Mouse (Mus musculus): Measurements from ENCODE around the gene Ppp1r15b. TPM values are rescaled to one million over a fixed set of nuclear protein-coding genes. Genes with fewer than 3 reads are reported as not detected.

Ppp1r15b gene
- polyA plus RNA-seq, 1 experiment from 2014 or later: 48.0 TPM

DNA sequence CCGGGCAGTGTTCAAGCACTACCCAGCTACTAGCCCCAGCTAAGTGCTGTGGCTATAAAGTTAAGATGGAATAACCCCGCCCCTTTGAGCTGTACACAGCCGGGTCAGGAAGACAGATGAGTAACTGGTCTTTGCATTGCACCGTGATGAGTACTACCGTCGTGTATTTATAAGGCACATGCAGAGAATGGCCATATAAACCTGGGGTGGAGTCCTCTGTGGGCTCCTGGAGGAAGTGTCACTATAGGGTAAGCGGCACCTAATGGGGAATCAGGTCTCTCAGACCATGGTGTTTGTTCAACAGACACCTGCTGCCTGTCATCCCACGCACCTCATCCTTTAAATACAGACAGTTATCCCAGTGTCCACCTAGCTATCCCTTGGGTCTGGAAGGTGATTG is 32.0 kb downstream of the Ppp1r15b start:
- Histone ChIP-seq H3K4me2 (ENCODE audit: low read depth, low read length) (peak overlapping the region; percentile 93), H3K27ac (ENCODE audit: low read length) (peak overlapping the region; percentile 89), H3K4me3 (ENCODE audit: low read length) (peak overlapping the region; percentile 67)

DNA sequence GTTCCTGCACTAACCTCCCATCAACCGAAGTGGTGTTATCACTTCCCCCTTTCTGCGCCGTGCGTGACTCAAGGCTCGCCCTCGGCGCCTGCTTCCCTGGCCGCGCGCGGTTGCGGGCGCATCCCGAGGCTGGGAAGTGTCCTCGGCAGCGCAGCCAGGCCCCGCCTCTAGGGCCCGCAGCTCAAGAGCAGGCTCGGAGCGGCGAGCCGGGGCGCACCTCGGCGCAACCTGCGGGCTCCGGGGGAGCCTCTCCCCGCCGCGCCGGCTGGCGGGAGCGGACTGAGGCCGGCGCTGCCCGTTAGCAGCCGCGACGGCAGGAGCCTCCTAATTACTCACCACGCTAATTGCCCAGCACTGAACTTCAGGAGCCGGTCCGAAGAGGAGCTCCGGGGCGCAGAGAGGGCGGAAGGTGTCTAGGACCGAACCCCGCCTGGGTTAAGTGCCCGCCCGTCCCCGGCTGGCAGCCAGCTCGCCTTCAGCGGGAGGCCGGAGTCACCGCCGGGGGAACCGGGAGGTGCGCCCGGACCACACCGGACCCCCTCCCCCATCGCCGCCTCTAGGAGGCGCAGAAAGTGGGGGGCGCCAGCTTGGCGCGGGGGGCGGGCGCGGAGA is 33.0 kb downstream of the Ppp1r15b start, which contains the start of gene Plekha6:
Gene Plekha6, plus strand, starts transcription at position 391 of the 612 bp plus-strand sequence.
- Histone ChIP-seq H3K4me1 (ENCODE audit: control insufficient read depth, insufficient read depth, low read length) (peaks cover 20% of the 10 kb centered on the region), H3K4me2 (ENCODE audit: low read depth, low read length) (peak within 1 kb of the TSS; percentile 93), H3K36me3 (ENCODE audit: control insufficient read depth, insufficient read depth, low read length) (no peaks in the 10 kb centered on the region), H3K9me3 (ENCODE audit: control insufficient read depth, low read length) (no peaks in the 10 kb centered on the region), H3K27ac (ENCODE audit: low read length) (peak within 1 kb of the TSS; percentile 89), H3K4me3 (ENCODE audit: low read length) (peak within 1 kb of the TSS; percentile 67), H3K9ac (ENCODE audit: low read depth, low read length) (peak within 1 kb of the TSS; percentile 78), H3K27me3 (replicated peaks; ENCODE audit: control insufficient read depth, insufficient read depth, low read length) (peaks cover 15% of the 10 kb centered on the region; the same call in 1 of the 2 replicates)
- WGBS: under 1% methylated on average over 68 of the region's 68 CpGs
- peak; percentile 45 for ATAC-seq

More for the DNA sequence above, 32.0 kb downstream of the Ppp1r15b start:
- Histone ChIP-seq H3K36me3 (ENCODE audit: control insufficient read depth, insufficient read depth, low read length) (no peaks in the 10 kb centered on the region), H3K4me1 (ENCODE audit: control insufficient read depth, insufficient read depth, low read length) (peaks cover 18% of the 10 kb centered on the region), H3K9ac (ENCODE audit: low read depth, low read length) (0 out of 2 replicates have a peak overlapping the region, but pooled peaks have one; percentile 78), H3K9me3 (ENCODE audit: control insufficient read depth, low read length) (no peaks in the 10 kb centered on the region), H3K27me3 (replicated peaks; ENCODE audit: control insufficient read depth, insufficient read depth, low read length) (peaks cover 15% of the 10 kb centered on the region; the same call in 1 of the 2 replicates)
- peak; percentile 49 for ATAC-seq
- 31% methylated on average over 8 of the region's 8 CpGs for WGBS

GRCm38 (mm10) chr1:133164591-133165011 is 33.7 kb downstream of the Ppp1r15b start:
- peak overlapping the region; percentile 78 for H3K9ac ChIP-seq (ENCODE audit: low read depth, low read length)
- H3K27me3 ChIP-seq (replicated peaks; ENCODE audit: control insufficient read depth, insufficient read depth, low read length): peaks cover 15% of the 10 kb centered on the region; the same call in 1 of the 2 replicates
- 5% methylated on average over 10 of the region's 10 CpGs for WGBS
- no peaks in the 10 kb centered on the region for H3K36me3 ChIP-seq (ENCODE audit: control insufficient read depth, insufficient read depth, low read length)
- ATAC-seq: peak; percentile 62
- H3K4me2 ChIP-seq (ENCODE audit: low read depth, low read length): peak overlapping the region; percentile 93
- no peaks in the 10 kb centered on the region for H3K9me3 ChIP-seq (ENCODE audit: control insufficient read depth, low read length)
- peaks cover 14% of the 10 kb centered on the region for H3K4me1 ChIP-seq (ENCODE audit: control insufficient read depth, insufficient read depth, low read length)
- peak overlapping the region; percentile 67 for H3K4me3 ChIP-seq (ENCODE audit: low read length)
- H3K27ac ChIP-seq (ENCODE audit: low read length): peak overlapping the region; percentile 89

DNA sequence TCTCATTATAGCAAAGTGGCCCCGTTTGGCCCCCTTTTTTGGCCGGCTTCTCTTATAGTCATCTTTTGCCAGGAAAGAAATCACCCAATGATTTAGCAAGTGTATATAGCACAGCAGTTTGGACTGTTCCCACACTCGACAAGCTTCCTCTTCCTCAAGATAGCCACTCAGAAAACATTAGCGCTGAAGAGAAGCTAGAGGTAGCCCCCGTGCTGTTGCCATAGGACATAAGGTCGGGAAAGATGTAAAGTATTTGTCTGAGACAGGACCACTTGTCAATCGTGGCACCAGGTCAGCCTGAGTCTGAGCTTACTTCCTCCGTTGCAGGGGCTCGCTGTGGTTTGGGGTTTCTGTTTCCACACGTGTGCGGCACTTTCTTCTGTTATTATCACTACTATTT is 34.2 kb downstream of the Ppp1r15b start:
- peak overlapping the region; percentile 67 for H3K4me3 ChIP-seq (ENCODE audit: low read length)
- H3K36me3 ChIP-seq (ENCODE audit: control insufficient read depth, insufficient read depth, low read length): no peaks in the 10 kb centered on the region
- WGBS: 22% methylated on average over 11 of the region's 11 CpGs
- H3K4me2 ChIP-seq (ENCODE audit: low read depth, low read length): peak overlapping the region; percentile 93
- ATAC-seq: no peak
- H3K9me3 ChIP-seq (ENCODE audit: control insufficient read depth, low read length): no peaks in the 10 kb centered on the region
- H3K27ac ChIP-seq (ENCODE audit: low read length): peak overlapping the region; percentile 89
- peaks cover 14% of the 10 kb centered on the region for H3K4me1 ChIP-seq (ENCODE audit: control insufficient read depth, insufficient read depth, low read length)
- peaks cover 15% of the 10 kb centered on the region; the same call in 1 of the 2 replicates for H3K27me3 ChIP-seq (replicated peaks; ENCODE audit: control insufficient read depth, insufficient read depth, low read length)
- H3K9ac ChIP-seq (ENCODE audit: low read depth, low read length): peak overlapping the region; percentile 78

GRCm38 (mm10) chr1:133168318-133169060 is 37.5 kb downstream of the Ppp1r15b start:
- H3K9ac ChIP-seq (ENCODE audit: low read depth, low read length): 0 out of 2 replicates have a peak overlapping the region, but pooled peaks have one; percentile 3
- H3K4me1 ChIP-seq (ENCODE audit: control insufficient read depth, insufficient read depth, low read length): peaks cover 6% of the 10 kb centered on the region; the same call in 1 of the 2 replicates
- 34% methylated on average over 19 of the region's 19 CpGs for WGBS
- 0 out of 2 replicates have a peak, but pooled peaks cover 3% of the 10 kb centered on the region for H3K27me3 ChIP-seq (replicated peaks; ENCODE audit: control insufficient read depth, insufficient read depth, low read length)
- peak overlapping the region; percentile 13; the same call in 1 of the 2 replicates for H3K4me2 ChIP-seq (ENCODE audit: low read depth, low read length)
- no peak overlapping the region for H3K27ac ChIP-seq (ENCODE audit: low read length)
- ATAC-seq: no peak
- H3K9me3 ChIP-seq (ENCODE audit: control insufficient read depth, low read length): no peaks in the 10 kb centered on the region
- no peaks in the 10 kb centered on the region for H3K36me3 ChIP-seq (ENCODE audit: control insufficient read depth, insufficient read depth, low read length)
- H3K4me3 ChIP-seq (ENCODE audit: low read length): no peak overlapping the region

DNA sequence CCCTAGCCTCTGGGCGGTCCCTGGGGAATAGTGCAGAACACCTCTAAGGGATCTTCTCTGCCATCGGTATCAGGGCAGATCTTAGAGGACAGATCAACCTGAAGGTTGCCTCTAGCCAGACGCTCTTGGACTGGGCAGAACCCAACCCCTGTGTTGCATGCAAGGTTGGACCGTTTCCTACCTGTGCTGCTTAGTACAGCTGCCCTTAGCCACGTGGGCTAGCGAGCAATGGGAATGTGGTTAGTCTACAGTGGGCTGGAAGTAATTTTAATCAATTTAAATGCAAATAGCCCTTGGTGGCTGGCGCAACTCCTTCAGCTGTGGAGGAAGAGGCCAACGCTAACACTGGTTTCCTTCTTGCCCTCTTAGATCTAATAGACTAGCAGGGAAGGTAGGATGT is 39.3 kb downstream of the Ppp1r15b start:
- Histone ChIP-seq H3K27me3 (replicated peaks; ENCODE audit: control insufficient read depth, insufficient read depth, low read length) (0 out of 2 replicates have a peak, but pooled peaks cover 3% of the 10 kb centered on the region), H3K36me3 (ENCODE audit: control insufficient read depth, insufficient read depth, low read length) (no peaks in the 10 kb centered on the region), H3K9ac (ENCODE audit: low read depth, low read length) (no peak overlapping the region), H3K27ac (ENCODE audit: low read length) (no peak overlapping the region), H3K9me3 (ENCODE audit: control insufficient read depth, low read length) (no peaks in the 10 kb centered on the region), H3K4me2 (ENCODE audit: low read depth, low read length) (no peak overlapping the region), H3K4me3 (ENCODE audit: low read length) (no peak overlapping the region), H3K4me1 (ENCODE audit: control insufficient read depth, insufficient read depth, low read length) (peaks cover 6% of the 10 kb centered on the region; the same call in 1 of the 2 replicates)
- 78% methylated on average over 8 of the region's 8 CpGs for WGBS
- no peak for ATAC-seq

DNA sequence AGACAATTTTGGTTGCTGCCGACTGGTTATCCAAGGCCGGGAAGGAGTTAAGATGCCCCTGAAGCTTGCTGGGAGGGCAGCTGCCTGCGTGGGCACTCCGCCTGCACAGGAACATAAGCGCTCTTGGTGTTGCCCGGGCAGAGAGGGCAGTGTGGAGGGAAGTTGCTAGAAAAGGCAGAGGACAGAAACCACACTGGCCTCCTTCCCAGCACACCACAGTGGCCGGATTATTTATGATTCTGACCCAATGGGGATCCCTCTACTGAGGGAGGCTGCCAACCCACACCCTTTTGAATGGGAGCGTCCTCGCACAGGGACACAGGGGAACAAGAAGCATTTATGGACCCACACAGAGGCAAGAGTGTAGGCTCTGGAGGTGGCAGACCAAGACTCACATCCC is 40.4 kb downstream of the Ppp1r15b start:
- no peak for ATAC-seq
- no peak overlapping the region for H3K27ac ChIP-seq (ENCODE audit: low read length)
- H3K4me1 ChIP-seq (ENCODE audit: control insufficient read depth, insufficient read depth, low read length): peaks cover 6% of the 10 kb centered on the region; the same call in 1 of the 2 replicates
- WGBS: 88% methylated on average over 9 of the region's 9 CpGs
- no peak overlapping the region for H3K4me3 ChIP-seq (ENCODE audit: low read length)
- H3K4me2 ChIP-seq (ENCODE audit: low read depth, low read length): no peak overlapping the region
- 0 out of 2 replicates have a peak, but pooled peaks cover 3% of the 10 kb centered on the region for H3K27me3 ChIP-seq (replicated peaks; ENCODE audit: control insufficient read depth, insufficient read depth, low read length)
- H3K36me3 ChIP-seq (ENCODE audit: control insufficient read depth, insufficient read depth, low read length): no peaks in the 10 kb centered on the region
- H3K9ac ChIP-seq (ENCODE audit: low read depth, low read length): no peak overlapping the region
- H3K9me3 ChIP-seq (ENCODE audit: control insufficient read depth, low read length): no peaks in the 10 kb centered on the region

DNA sequence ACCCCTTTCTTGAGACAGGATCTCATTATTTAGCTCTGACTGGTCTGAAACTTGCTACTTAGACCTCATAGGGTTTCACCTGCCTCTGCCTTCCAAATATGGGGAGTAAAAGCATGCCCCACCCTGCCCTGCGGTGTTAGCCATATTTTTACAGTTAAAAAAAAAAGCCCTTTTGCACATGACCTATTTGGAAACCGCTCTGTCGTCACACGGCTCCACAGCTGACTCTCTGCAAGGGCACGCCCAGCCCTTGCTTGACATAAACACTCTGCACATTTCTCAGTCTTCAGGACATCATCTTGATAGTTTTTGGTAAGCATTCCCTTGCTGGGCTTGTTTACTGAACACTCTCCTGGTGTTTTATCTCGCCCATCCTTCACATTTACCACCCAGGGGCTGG is 44.2 kb downstream of the Ppp1r15b start:
- H3K36me3 ChIP-seq (ENCODE audit: control insufficient read depth, insufficient read depth, low read length): no peaks in the 10 kb centered on the region
- no peak overlapping the region for H3K4me3 ChIP-seq (ENCODE audit: low read length)
- H3K27me3 ChIP-seq (replicated peaks; ENCODE audit: control insufficient read depth, insufficient read depth, low read length): no peaks in the 10 kb centered on the region
- no peak for ATAC-seq
- H3K4me1 ChIP-seq (ENCODE audit: control insufficient read depth, insufficient read depth, low read length): peaks cover 4% of the 10 kb centered on the region
- H3K9me3 ChIP-seq (ENCODE audit: control insufficient read depth, low read length): no peaks in the 10 kb centered on the region
- no peak overlapping the region for H3K27ac ChIP-seq (ENCODE audit: low read length)
- no peak overlapping the region for H3K4me2 ChIP-seq (ENCODE audit: low read depth, low read length)
- WGBS: 47% methylated on average over 6 of the region's 6 CpGs
- no peak overlapping the region for H3K9ac ChIP-seq (ENCODE audit: low read depth, low read length)

DNA sequence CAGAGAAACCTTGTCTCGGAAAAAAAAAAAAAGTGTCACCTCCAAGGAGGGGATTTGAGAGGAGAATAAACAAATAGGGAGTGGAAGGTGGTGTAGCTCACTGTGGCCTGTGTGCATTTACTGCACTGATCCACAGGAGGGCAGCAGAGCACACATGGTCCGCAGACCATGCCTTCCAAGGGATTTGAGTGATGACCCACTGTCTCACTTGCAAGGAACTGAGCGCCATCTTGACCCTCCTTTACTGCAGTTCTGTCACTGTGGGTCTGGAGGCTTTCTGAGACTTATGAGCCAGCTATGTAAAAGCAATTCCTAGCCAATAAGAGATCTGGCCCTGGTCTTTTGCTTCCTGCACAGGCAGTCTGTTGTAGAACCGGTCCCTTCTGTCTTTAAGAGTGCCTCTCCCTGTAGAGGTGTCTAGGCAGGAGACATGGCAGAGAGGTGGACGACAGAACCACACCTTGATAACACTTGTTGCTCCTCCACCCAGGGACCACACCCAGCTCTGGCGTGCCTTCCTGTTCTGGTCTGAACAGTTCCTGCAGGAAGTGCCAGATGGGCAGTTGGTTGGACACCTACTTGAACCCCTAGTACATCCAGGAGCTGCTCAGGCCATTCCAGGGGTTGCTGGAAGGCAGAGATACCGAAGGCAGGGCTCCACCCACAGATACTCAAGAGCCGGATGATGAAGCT is 46.7 kb downstream of the Ppp1r15b start:
- no peak overlapping the region for H3K4me2 ChIP-seq (ENCODE audit: low read depth, low read length)
- H3K9me3 ChIP-seq (ENCODE audit: control insufficient read depth, low read length): no peaks in the 10 kb centered on the region
- no peak overlapping the region for H3K9ac ChIP-seq (ENCODE audit: low read depth, low read length)
- 41% methylated on average over 8 of the region's 8 CpGs for WGBS
- ATAC-seq: peak; percentile 25; the same call in 1 of the 2 replicates
- H3K27me3 ChIP-seq (replicated peaks; ENCODE audit: control insufficient read depth, insufficient read depth, low read length): no peaks in the 10 kb centered on the region
- H3K27ac ChIP-seq (ENCODE audit: low read length): no peak overlapping the region
- no peaks in the 10 kb centered on the region for H3K36me3 ChIP-seq (ENCODE audit: control insufficient read depth, insufficient read depth, low read length)
- peaks cover 23% of the 10 kb centered on the region for H3K4me1 ChIP-seq (ENCODE audit: control insufficient read depth, insufficient read depth, low read length)
- no peak overlapping the region for H3K4me3 ChIP-seq (ENCODE audit: low read length)
